Mouse (Mus musculus) left cerebral cortex, adult 18-20 months (tissue): ENCODE data around the gene Idi2. TPM values are rescaled to one million over a fixed set of nuclear protein-coding genes. Genes with fewer than 3 reads are reported as not detected.
"Not testable (repeated sequence)": the region's sequence is repeated elsewhere in the genome, so short reads cannot be mapped to it uniquely, and the experiment has no call there.

Experiments
- DNase-seq, 2 experiments: peaks; one replicate each; pipeline ENCODE4 v3.0.0; 2021 to 2022; ENCODE audit warnings: low spot score in 2 of 2, mixed read lengths in 1 of 2
- microRNA-seq, 2 experiments: library from miRNA; unstranded; fragments of <30 nt; microRNA quantifications; one replicate each; pipeline ENCODE4 v1.2.0; 2021
- total RNA-seq, 2 experiments: library from RNA; stranded (reverse); gene quantifications; 2 replicates each; pipeline ENCODE4 v1.2.3; 2021

Idi2 gene
- total RNA-seq, 2 experiments from 2014 or later, result not detected

GRCm38 (mm10) chr13:8995990-8996786 is 43.5 kb downstream of the Idi2 start, which contains the start of gene Gtpbp4:
TSS of gene Gtpbp4 (minus strand) at chr13:8996083.
- DNase-seq, result peak; percentile 97 to 98

- not testable (repeated sequence) for DNase-seq
These were observed 44.6 kb downstream of the Idi2 start for GRCm38 (mm10) chr13:8997221-8997620.

- DNase-seq, result no peak
These were observed 46.8 kb downstream of the Idi2 start for GRCm38 (mm10) chr13:8999464-8999863.

GRCm38 (mm10) chr13:9003306-9003705 is 50.6 kb downstream of the Idi2 start:
- no peak for DNase-seq

Small RNA genes within 50 kb of the gene (microRNA-seq; reads per million reads assigned to microRNA genes)
- 0 reads per million in 2 experiments for gene Gm22750

Other genes with a start within 250 kb of the Idi2 start
- 100 to 1,000 TPM in 1 of 2 experiments, 10 to 100 TPM in 1; 96.8 to 100 TPM for gene Wdr37, start 81.0 kb upstream of the Idi2 start, total RNA-seq
- 10 to 100 TPM; 35.6 to 44.1 TPM for gene Idi1, start 67.4 kb upstream of the Idi2 start, total RNA-seq
- not detected for gene Gm9745, start 4.6 kb upstream of the Idi2 start, total RNA-seq
- 10 to 100 TPM; 39.5 to 46.7 TPM for gene Gtpbp4, start 43.2 kb downstream of the Idi2 start, total RNA-seq
- 10 to 100 TPM; 69.3 to 73.4 TPM for gene Larp4b, start 141.0 kb downstream of the Idi2 start, total RNA-seq